Mouse (Mus musculus) lung, postnatal 0 days (tissue): ENCODE data around the gene Zmat3. TPM values are rescaled to one million over a fixed set of nuclear protein-coding genes. Genes with fewer than 3 reads are reported as not detected.

ENCODE experiments used
- ATAC-seq: fragments of 200-750 bp; cut with Nextera tagmentation; 2 replicates; pipeline ENCODE4 v1.8.0; 2017; ENCODE audit warnings: moderate library complexity
- DNase-seq: peaks from one replicate; pipeline ENCODE4 v3.0.0-alpha.2; 2016; ENCODE audit warnings: low spot score
- H3K27ac ChIP-seq: fragments of 300-500 bp; sonication (generic); 2 replicates; pipeline ENCODE4 v1.5.1; 2014; ENCODE audit warnings: antibody characterized with exemption, mild to moderate bottlenecking, low read length, mixed read lengths
- H3K27me3 ChIP-seq: fragments of 300-500 bp; sonication (generic); replicated peaks from 2 replicates; pipeline ENCODE4 v1.6.1; 2014; ENCODE audit warnings: low read length, mixed read lengths; ENCODE audit not compliant: insufficient read depth
- H3K36me3 ChIP-seq: fragments of 300-500 bp; sonication (generic); 2 replicates; pipeline ENCODE4 v1.6.1; 2014; ENCODE audit warnings: low read length, mixed read lengths; ENCODE audit not compliant: insufficient read depth
- H3K4me1 ChIP-seq: fragments of 300-500 bp; sonication (generic); 2 replicates; pipeline ENCODE4 v1.6.1; 2014; ENCODE audit warnings: antibody characterized with exemption, low read depth, low read length, mixed read lengths; ENCODE audit not compliant: insufficient read depth
- H3K4me2 ChIP-seq: fragments of 300-500 bp; sonication (generic); replicated peaks from 2 replicates; pipeline ENCODE4 v1.6.1; 2014; ENCODE audit warnings: low read depth, mild to moderate bottlenecking, low read length, moderate library complexity, mixed read lengths
- H3K4me3 ChIP-seq: fragments of 300-500 bp; sonication (generic); 2 replicates; pipeline ENCODE4 v1.5.1; 2014; ENCODE audit warnings: low read depth, low read length
- H3K9ac ChIP-seq: fragments of 300-500 bp; sonication (generic); replicated peaks from 2 replicates; pipeline ENCODE4 v1.6.1; 2014; ENCODE audit warnings: low read depth, mild to moderate bottlenecking
- H3K9me3 ChIP-seq: fragments of 300-500 bp; sonication (generic); 2 replicates; pipeline ENCODE4 v1.6.1; 2016; ENCODE audit warnings: low read length, mixed read lengths
- CTCF ChIP-seq: IDR thresholded peaks from 2 replicates; pipeline ENCODE4 v1.5.1; 2016; ENCODE audit warnings: antibody characterized with exemption, mild to moderate bottlenecking
- EP300 ChIP-seq: IDR thresholded peaks from 2 replicates; pipeline ENCODE4 v1.6.1; 2016; ENCODE audit warnings: antibody characterized with exemption, mild to moderate bottlenecking, control low read depth
- WGBS: fragments of 180-500 bp; shearing (Covaris S2); extraction: QIAGEN DNeasy Blood & Tissue Kit; methylation state at CpG from one replicate; pipeline ENCODE4 v1.1.7; 2014; 5-methylcytosine and 5-hydroxymethylcytosine counted together
- polyA plus RNA-seq: library from polyadenylated mRNA; unstranded; fragments of >200 nt; fragmentation: Nextera tagmentation; extraction: Ambion mirVana; gene quantifications from 2 replicates; pipeline ENCODE4 v1.2.1, GENCODE M21; 2015

Gene Zmat3
- polyA plus RNA-seq, 1 experiment from 2014 or later: 1.9 TPM

GRCm38 (mm10) chr3:32379891-32380290 lies 14.1 kb upstream of the Zmat3 start:
- no peak overlapping the region for H3K4me3 ChIP-seq
- DNase-seq: peak; percentile 33
- H3K4me1 ChIP-seq: no peaks in the 10 kb centered on the region
- H3K9ac ChIP-seq: no peak overlapping the region
- H3K9me3 ChIP-seq: no peaks in the 10 kb centered on the region
- no peak for ATAC-seq
- H3K36me3 ChIP-seq: no peaks in the 10 kb centered on the region
- TF ChIP-seq EP300: no peak
- TF ChIP-seq CTCF: peak; percentile 77
- H3K27me3 ChIP-seq: no peaks in the 10 kb centered on the region
- 42% methylated on average over 2 of the region's 2 CpGs for WGBS
- no peak overlapping the region for H3K27ac ChIP-seq
- no peak overlapping the region for H3K4me2 ChIP-seq

- Histone ChIP-seq H3K9ac (no peak overlapping the region), H3K4me2 (no peak overlapping the region), H3K9me3 (no peaks in the 10 kb centered on the region), H3K36me3 (no peaks in the 10 kb centered on the region), H3K27ac (no peak overlapping the region), H3K4me1 (no peaks in the 10 kb centered on the region), H3K27me3 (no peaks in the 10 kb centered on the region), H3K4me3 (no peak overlapping the region)
- DNase-seq (no peak), ATAC-seq (no peak)
- WGBS: 79% methylated on average over 6 of the region's 6 CpGs
- TF ChIP-seq CTCF (no peak), EP300 (no peak)
Measured at GRCm38 (mm10) chr3:32373236-32373635, 7.4 kb upstream of the Zmat3 start.

GRCm38 (mm10) chr3:32372470-32372869 lies 6.7 kb upstream of the Zmat3 start:
- H3K9me3 ChIP-seq: no peaks in the 10 kb centered on the region
- H3K4me2 ChIP-seq: no peak overlapping the region
- H3K9ac ChIP-seq: no peak overlapping the region
- 81% methylated on average over 8 of the region's 8 CpGs for WGBS
- no peaks in the 10 kb centered on the region for H3K36me3 ChIP-seq
- no peak for DNase-seq
- no peak overlapping the region for H3K27ac ChIP-seq
- TF ChIP-seq EP300 (no peak), CTCF (no peak)
- H3K4me3 ChIP-seq: no peak overlapping the region
- H3K4me1 ChIP-seq: no peaks in the 10 kb centered on the region
- no peak for ATAC-seq
- no peaks in the 10 kb centered on the region for H3K27me3 ChIP-seq

GRCm38 (mm10) chr3:32371957-32372356 lies 6.1 kb upstream of the Zmat3 start:
- H3K9ac ChIP-seq: no peak overlapping the region
- WGBS: 67% methylated on average over 7 of the region's 7 CpGs

GRCm38 (mm10) chr3:32367516-32367915 lies 1.7 kb upstream of the Zmat3 start:
- Histone ChIP-seq H3K36me3 (no peaks in the 10 kb centered on the region), H3K4me2 (no peak overlapping the region), H3K27me3 (no peaks in the 10 kb centered on the region), H3K4me3 (no peak overlapping the region), H3K4me1 (peaks cover 6% of the 10 kb centered on the region; the same call in 1 of the 2 replicates), H3K9ac (no peak overlapping the region), H3K9me3 (no peaks in the 10 kb centered on the region), H3K27ac (no peak overlapping the region)
- WGBS: 63% methylated on average over 1 of the region's 1 CpGs
- no peak for TF ChIP-seq EP300
- no peak for TF ChIP-seq CTCF
- ATAC-seq (no peak), DNase-seq (no peak)

More at GRCm38 (mm10) chr3:32371957-32372356, 6.1 kb upstream of the Zmat3 start:
- H3K4me2 ChIP-seq: no peak overlapping the region
- no peak for ATAC-seq
- H3K9me3 ChIP-seq: no peaks in the 10 kb centered on the region
- H3K27me3 ChIP-seq: no peaks in the 10 kb centered on the region
- H3K36me3 ChIP-seq: no peaks in the 10 kb centered on the region
- TF ChIP-seq CTCF (no peak), EP300 (no peak)
- no peaks in the 10 kb centered on the region for H3K4me1 ChIP-seq
- no peak overlapping the region for H3K27ac ChIP-seq
- no peak for DNase-seq
- no peak overlapping the region for H3K4me3 ChIP-seq

- Histone ChIP-seq H3K4me1 (peaks cover 6% of the 10 kb centered on the region; the same call in 1 of the 2 replicates), H3K9ac (no peak overlapping the region), H3K4me3 (peak overlapping the region; percentile 82), H3K27me3 (no peaks in the 10 kb centered on the region), H3K9me3 (no peaks in the 10 kb centered on the region), H3K36me3 (no peaks in the 10 kb centered on the region), H3K4me2 (peak overlapping the region; percentile 91), H3K27ac (no peak overlapping the region)
- ATAC-seq (no peak), DNase-seq (no peak)
- WGBS: 61% methylated on average over 17 of the region's 17 CpGs
- no peak for TF ChIP-seq EP300
- TF ChIP-seq CTCF: no peak
Measured at GRCm38 (mm10) chr3:32366246-32366734, 476 bp upstream of the Zmat3 start.
